Mouse (Mus musculus) small intestine, adult 2 months (tissue): ENCODE results near the gene Hsd17b3.
"Not testable (repeated sequence)": the region's sequence is repeated elsewhere in the genome, so short reads cannot be mapped to it uniquely, and the experiment has no call there.

ENCODE experiments used
- CTCF ChIP-seq: fragments of 200-500 bp; IDR thresholded peaks from 2 replicates; pipeline ENCODE4 v1.5.1; 2012; ENCODE audit warnings: low read depth, mild to moderate bottlenecking, control low read depth, inconsistent platforms, low read length, moderate library complexity, mixed read lengths; ENCODE audit not compliant: insufficient replicate concordance, insufficient read length; ENCODE audit errors: extremely low read depth
- POLR2A ChIP-seq: fragments of 200-500 bp; IDR thresholded peaks from 2 replicates; pipeline ENCODE4 v1.6.1; 2012; ENCODE audit warnings: low read depth, mild to moderate bottlenecking, control low read depth, inconsistent platforms, low read length, moderate library complexity

GRCm38 (mm10) chr13:64052281-64052680 is 36.7 kb downstream of the Hsd17b3 start:
- TF ChIP-seq CTCF, POLR2A: not testable (repeated sequence)
